Mouse (Mus musculus): ENCODE data around the gene Ephb1.

Gene Ephb1

DNA sequence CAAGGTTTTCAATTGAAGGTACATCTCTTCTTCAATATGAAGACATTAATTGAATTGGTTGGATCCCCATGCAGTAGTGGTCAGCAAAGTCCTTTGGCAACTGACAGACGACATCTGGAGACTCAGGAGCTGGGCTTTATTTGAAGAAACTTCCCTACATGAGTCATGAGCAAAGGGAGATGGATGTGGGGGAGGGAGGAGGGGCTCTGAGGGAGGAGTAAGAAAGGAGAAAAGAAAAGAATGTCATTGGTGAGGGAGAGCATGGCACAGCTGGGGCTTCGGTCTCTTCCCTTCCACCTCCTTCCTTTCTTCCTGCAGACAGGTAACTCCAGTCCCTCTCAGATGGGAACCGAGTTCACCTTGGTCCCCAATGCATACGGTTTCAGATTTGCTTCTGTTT, 431.6 kb downstream of the Ephb1 start:
- in situ Hi-C loops (cut with MseI, MboI) = no loop called here

DNA sequence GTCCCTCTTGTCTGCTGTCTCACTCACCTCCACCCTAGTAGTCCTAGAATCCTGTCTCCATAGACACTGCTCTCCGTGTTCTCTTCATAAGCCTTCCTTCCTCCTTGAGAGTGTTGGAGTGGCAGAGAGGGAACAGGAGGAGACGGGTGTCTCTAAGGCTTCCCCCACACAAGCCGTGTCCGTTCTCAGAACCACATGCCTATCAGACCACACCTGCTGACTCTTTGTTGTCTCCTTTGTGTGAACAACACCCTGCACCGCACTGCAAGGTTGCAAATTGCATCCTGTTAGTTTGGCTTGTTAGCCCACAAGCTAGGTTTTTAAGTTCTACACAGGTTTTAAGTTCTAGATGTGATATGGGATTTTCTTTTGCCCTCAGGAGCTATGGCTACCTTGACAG, 435.2 kb downstream of the Ephb1 start:
- in situ Hi-C loops (cut with MseI, MboI) = no loop called here

DNA sequence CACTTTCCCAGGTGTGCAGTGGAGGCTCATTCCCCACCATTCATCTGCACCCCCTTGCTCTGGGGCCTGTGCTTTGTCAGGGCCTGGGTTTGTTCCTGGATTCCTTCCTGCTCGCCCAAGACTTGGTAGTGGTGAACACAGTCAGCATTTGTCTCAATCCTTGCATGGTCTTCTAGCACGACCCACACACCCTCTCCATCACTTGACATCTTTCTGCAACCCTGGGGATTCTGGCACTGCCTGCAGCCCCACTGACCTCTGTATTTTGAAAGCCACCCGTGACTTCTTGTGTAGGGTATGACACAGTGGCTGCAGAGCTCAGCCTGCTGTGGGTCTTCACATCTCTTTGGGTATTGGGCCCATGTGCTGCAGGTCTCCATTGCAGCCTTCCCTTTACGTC, 435.7 kb downstream of the Ephb1 start:
- in situ Hi-C loops (cut with MseI, MboI) = no loop called here

DNA sequence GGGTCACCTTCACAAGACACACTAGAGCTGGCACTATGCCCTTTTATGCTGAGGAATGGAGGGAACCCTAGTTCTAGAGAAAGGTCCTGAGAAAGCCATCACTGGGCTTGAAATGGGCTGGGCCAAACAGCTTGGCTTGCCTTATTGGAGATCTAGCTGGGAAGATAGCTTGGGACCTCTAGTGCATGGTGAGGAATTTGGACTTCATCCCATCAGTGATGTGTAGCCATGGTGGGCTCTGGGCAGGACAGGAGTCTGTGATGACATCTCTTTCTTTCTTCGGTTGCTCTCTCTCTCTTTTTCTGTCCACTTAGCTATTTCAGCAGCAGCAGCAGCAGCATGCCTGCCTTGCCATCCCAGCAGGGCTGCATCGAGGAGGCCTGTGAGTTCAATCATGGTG, 439.4 kb downstream of the Ephb1 start:
- in situ Hi-C loops (cut with MseI, MboI) = no loop called here

DNA sequence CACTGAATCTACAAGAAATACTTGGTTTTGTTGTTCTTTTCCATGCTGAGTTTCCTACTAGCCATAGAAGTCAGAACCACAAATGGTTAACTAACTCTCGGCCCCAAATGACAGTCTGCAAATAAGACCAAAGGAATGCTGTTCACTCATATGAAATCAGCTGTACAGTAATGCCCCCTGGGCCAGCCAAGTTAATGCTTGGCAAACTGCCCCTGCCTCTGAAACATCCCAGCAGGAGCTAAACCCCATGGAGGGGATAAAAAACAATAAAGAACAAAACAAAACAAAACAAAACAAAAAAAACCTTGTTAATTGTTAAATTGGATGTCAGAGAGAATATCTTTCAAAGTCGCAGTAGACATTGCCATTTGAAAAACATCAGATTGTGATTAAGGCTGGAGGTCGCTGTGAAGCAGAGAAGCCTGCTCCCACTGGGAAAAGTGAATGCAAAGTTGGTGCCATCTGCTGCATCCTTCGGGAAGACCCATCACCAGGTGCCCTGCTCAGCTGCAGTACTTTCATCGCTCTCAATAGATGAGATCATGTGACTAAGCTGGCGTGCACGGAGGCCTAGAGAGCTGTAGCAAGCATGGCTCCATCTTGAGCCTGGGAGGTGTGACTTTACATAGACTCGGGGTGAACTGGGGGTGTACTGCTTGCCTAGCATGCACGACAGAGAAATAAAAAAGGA, 443.2 kb downstream of the Ephb1 start:
- in situ Hi-C loops (cut with MseI, MboI) = no loop called here

DNA sequence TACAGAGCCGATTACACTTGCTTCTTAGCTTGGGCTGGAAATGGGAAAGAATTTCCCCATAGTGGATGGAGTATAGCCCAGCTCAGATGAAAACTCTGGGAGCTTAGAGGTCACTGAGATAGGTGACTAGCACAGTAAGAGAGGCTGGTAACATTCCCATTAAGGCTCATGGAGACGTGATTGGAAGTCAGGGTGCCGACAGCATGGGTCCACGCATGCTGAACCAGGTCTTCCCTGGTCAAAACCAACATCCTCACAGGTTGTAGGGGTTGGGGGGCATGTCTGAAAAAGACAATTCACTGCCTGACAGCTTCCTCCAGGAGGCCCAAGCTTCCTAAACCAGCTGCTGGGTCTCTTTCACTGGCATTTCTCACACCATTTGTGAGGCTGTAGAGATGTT, 445.0 kb downstream of the Ephb1 start:
- in situ Hi-C loops (cut with MseI, MboI) = no loop called here

DNA sequence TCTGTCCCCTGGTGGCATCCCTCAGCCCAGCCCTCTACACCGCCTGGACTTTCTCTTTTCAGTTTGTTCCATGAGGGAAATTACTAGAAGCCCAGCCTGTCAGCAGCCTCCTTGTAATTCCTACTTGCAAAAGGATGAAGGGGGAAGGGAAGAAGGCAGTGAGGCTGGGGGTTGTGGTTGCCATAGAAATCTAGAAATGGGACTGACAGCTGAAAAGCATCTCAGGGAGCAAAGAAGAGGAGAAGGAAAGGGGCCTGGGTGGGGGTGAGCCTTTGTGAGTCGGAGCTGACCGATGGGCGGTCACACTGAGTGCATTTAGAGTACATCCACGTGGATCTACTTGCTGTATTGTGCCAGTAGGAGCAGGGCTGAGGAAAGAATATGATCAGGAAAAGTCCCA, 445.6 kb downstream of the Ephb1 start:
- in situ Hi-C loops (cut with MseI, MboI) = no loop called here

DNA sequence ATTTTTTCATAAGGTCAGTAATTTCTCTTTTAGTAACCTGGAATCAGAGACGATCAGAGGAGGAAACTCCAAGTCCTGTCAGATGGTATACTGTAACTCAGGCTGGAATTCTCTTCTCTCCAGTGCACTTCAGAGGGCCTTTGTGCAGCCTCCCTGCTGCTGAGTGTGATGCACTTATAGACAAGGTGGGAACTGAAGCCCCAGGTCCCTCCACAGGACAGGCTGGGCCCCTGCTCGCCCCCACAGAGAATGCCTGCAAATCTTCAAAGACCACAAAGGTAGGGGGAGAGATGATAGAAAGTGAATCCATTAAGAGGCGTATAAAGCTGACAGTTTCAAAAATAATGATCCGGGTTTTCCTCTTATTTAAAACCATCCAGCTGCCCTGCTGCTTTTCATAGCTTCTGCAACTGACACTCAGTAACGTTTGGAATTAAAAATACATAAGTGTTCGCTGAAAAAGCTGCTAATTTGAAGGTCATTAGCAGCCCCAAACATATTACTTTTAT, 446.7 kb downstream of the Ephb1 start:
- in situ Hi-C loops (cut with MseI, MboI) = no loop called here

DNA sequence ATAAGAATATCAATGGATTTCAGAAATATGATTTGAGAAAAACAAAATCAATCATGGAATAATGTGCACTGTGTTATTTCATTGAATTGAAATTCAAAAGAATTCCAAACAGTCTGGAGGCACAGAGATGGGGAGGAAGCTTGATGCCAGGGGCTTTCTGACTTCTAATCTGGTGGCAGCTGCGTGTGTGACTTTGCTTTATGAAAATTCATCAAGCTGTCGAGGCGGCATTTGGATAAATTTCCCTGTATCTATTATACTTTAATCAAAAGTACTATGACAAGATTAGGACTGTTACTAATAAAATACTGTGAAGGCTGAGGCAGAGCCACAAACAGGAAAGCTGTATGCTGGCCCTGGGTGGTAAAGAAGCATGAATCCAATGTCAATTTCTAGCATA, 451.1 kb downstream of the Ephb1 start:
- in situ Hi-C loops (cut with MseI, MboI) = no loop called here

DNA sequence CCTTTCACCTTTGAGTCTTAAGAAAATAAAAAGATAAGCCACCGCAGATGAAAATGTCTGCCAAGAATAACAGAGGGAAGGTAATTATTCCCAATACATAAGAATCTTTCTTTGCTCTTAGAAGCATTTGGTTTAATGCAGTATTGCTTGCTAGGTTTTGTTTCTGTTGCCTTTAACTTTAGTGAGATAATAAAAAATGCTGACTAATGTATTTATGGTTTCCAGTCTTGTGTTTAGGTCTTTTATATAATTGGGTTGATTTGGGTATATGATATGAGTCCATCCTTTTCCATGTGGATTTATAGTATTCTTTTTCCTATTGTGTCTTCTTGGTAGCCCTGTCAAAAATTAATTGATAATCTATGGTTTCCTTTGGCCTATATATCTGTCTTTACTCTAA, 456.6 kb downstream of the Ephb1 start:
- in situ Hi-C loops (cut with MseI, MboI) = no loop called here

DNA sequence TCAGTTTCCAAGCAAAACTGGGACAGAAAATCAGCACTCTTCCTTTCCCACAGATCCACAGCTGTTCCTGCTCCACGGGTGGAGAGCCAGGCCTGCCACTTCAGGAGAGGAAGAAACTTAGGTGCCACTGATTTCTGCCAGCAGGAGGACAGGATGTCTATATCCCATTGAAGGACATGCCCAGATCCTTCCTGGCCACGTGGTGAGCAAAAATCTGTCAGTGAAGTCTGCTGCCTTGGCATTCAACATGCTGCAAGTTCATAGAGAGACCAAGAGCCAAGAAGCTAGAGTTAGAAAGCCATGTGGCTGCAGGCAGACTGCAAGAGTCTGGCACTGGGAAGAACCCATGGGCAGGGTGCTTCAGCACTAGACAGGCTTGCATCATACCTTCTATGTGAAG, 471.2 kb downstream of the Ephb1 start:
- in situ Hi-C loops (cut with MseI, MboI) = no loop called here

DNA sequence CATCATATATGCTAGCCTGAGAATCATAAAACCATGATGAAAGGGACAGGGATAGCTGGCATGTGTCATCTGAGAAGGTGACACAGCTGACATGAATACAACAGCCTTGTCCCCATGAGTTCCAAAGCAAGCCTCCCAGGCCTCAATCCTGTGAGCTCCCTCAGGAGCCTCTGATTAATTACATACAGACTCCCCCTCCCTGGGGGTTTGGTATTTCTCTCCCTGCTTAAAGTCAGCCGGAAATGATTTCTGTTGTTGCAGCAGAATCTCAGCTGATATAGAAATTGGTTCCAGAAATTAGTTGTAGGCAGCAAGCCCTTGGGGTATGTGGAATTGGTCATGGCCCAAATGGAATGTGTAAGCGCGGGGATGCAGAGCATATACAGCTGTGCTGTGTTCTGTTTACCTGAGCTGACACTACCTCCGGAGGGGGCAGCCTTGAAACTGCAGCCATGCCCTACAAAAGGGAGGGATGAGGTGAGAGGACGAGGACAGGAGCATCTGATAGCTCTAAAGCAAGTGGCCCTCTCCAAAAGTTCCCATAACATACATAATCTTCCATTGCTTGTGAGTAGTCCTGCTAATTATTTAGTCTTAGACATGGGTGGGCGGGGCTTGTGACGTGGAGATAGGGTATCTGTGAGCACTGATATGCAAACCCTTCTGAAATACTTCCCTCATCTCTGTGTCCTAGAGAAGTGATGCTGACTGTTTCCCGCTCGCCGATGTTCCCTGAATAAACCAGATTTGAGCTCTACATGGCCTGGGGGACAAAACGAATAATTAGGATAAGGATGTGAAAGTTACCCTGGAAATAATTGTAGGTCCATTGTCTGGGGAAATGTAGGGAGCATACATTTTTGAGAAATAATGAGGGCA, 477.1 kb downstream of the Ephb1 start:
- in situ Hi-C loops (cut with MseI, MboI) = no loop called here

DNA sequence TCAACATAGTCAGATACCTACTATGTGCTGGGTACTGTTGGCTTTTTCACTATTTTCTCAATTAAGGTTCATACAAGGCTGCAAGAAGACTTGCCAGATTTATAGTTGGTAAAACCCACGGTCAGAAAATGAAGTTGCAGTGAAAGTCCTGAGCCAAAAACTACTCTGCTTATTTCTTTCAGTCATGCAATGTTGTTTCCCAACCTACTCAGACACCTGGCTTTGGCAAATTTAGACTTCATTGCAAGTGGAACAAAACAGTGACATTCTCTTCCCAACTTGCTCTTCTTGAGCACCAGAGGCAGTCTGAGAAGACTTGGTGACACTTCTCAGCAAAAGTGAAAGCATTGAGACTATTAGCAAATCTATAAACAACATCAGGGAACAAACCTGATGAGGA, 479.2 kb downstream of the Ephb1 start:
- in situ Hi-C loops (cut with MseI, MboI) = no loop called here
